Comparison of ENCODE assay signal across 10 mouse cellular contexts in the genomic region with DNA sequence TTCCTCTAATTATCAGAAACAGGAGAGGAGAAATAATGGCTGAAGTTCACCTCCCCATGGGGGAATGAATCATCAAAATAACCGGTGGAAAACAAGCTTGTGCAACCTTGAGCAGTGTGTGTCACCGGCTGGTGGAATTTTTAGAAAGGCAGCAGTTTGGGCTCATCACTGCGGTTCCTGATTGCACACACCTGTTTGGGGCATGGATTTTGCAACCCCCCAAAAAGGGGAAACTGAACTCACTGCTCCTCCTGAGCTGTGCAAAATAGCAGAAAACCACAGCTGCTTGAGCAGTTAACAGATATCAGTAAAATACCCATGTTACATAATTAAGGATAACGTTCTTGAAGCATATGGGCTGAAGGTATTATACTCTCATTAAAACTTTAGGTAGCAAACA.
DNase-seq lines count a peak whose midpoint lies in the region; ATAC-seq and TF ChIP-seq lines count a peak whose summit lies in the region.
"Had no signal": no experiment of that assay in that cellular context is flagged by ENCODE, and none has a peak within 500 bp of the region (broad histone marks: within the 10 kb centered on the region; RNA-seq: fewer than 3 reads in every experiment).

No protein-coding gene starts in this region.

- no peak overlapping the region for H3K9ac ChIP-seq in intestine, embryonic 16.5 days (ENCODE audit: low read depth, low read length)

- intact Hi-C loops in left cerebral cortex, adult 2 months (cut with DNase I) = no loop called here

- no peaks in the 10 kb centered on the region for H3K4me1 ChIP-seq in intestine, embryonic 16.5 days (ENCODE audit: control insufficient read depth, insufficient read depth, low read length)

- no peaks in the 10 kb centered on the region for H3K27me3 ChIP-seq in intestine, embryonic 16.5 days (replicated peaks; ENCODE audit: control insufficient read depth, insufficient read depth, low read length)

- DNase-seq in 3T3-L1 (ENCODE audit: low read depth, low spot score) = peak; percentile 69
- DNase-seq in MEL-GATA-1-ER (ENCODE audit: extremely low read depth, low read depth) = peak; percentile 82
- DNase-seq in left cerebral cortex, adult 2 months (ENCODE audit: extremely low spot score in 1 of 2, low spot score in 2 of 2) = no peak
- no peak for DNase-seq in embryo, embryonic 9.5 days (ENCODE audit: extremely low spot score)
- DNase-seq in cerebellum, adult 11-12 months = no peak
- DNase-seq: cerebellum, adult 11 months; layer of hippocampus, postnatal 36 days had no signal

- no peaks in the 10 kb centered on the region for H3K36me3 ChIP-seq in intestine, embryonic 16.5 days (ENCODE audit: control insufficient read depth, insufficient read depth, low read length)

- H3K27ac ChIP-seq in intestine, embryonic 16.5 days (ENCODE audit: low read length) = no peak overlapping the region
- no peak overlapping the region for H3K27ac ChIP-seq in left cerebral cortex, adult 2 months

- H3K4me2 ChIP-seq in intestine, embryonic 16.5 days (ENCODE audit: low read depth, low read length) = no peak overlapping the region

- no peak for TF ChIP-seq CTCF in left cerebral cortex, adult 2 months (IDR thresholded peaks at IDR 0.05)

- WGBS in intestine, embryonic 16.5 days = 75% methylated on average over 4 of the region's 4 CpGs

- ATAC-seq in common myeloid progenitor, adult 5-6 weeks (replicated peaks; ENCODE audit: low read depth, poor library complexity, severe bottlenecking) = peak; percentile 89
- peak; percentile 83 for ATAC-seq in megakaryocyte, adult 5-6 weeks (ENCODE audit: poor library complexity, severe bottlenecking)
- no peak for ATAC-seq in intestine, embryonic 16.5 days

- H3K4me3 ChIP-seq in intestine, embryonic 16.5 days (ENCODE audit: low read length) = no peak overlapping the region
- H3K4me3 ChIP-seq in left cerebral cortex, adult 2 months = no peak overlapping the region

- H3K9me3 ChIP-seq in intestine, embryonic 16.5 days (ENCODE audit: control insufficient read depth, low read length) = no peaks in the 10 kb centered on the region

Comparison
In these comparisons a context has a peak if more than half of its experiments do, and no peak if none do; other contexts are left out.
1. DNase-seq: peak in 3T3-L1 (single experiment) and MEL-GATA-1-ER (single experiment); none in left cerebral cortex, adult 2 months (0 of 2), embryo, embryonic 9.5 days (single experiment) and cerebellum, adult 11-12 months (single experiment).